Comparison of ENCODE assay signal across 34 mouse cellular contexts in the genomic region with DNA sequence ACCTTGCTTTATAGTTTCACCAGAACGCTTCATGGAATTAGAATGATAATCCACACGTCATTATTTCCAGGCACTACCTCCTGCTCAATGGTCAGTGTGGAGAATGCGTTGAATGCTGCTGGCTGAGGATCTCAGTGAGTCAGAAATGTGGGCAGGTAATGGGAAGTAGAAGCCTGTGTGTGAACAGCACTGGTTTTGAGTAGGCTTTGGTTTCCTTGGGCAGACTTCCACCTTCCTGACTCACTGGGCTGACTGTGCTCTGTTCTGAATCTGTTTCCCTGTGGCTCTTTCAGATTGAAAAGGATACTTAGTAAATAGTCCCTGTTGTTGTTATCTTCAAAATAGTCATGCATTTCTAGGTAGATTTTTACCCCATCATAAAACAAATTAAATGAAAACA. TPM values are rescaled to one million over a fixed set of nuclear protein-coding genes. Genes with fewer than 3 reads are reported as not detected.
DNase-seq lines count a peak whose midpoint lies in the region; ATAC-seq and TF ChIP-seq lines count a peak whose summit lies in the region.
"Had no signal": no experiment of that assay in that cellular context is flagged by ENCODE, and none has a peak within 500 bp of the region (broad histone marks: within the 10 kb centered on the region; RNA-seq: fewer than 3 reads in every experiment).

No protein-coding gene starts in this region.

- TF ChIP-seq CTCF in Patski (IDR thresholded peaks at IDR 0.05): no peak

- ATAC-seq in Patski: peak; percentile 67
- ATAC-seq: forebrain, embryonic 16.5 days; hindbrain, postnatal 0 days; intestine, embryonic 16.5 days; liver, postnatal 0 days; lung, postnatal 0 days; midbrain, embryonic 15.5 days had no signal

- in situ Hi-C loops in Patski (cut with MboI; ENCODE audit: low pct_unique_long_range_greater_than_20kb): loop anchor here (5.0 kb wide), 1 partner anchor 188 kb away; no protein-coding TSS in a partner anchor

- DNase-seq in layer of hippocampus, adult 11-12 months (ENCODE audit: low spot score): peak; percentile 30
- no peak for DNase-seq in layer of hippocampus, postnatal 36 days
- peak; percentile 58 for DNase-seq in right cerebral cortex, adult 18-20 months
- no peak for DNase-seq in right cerebral cortex, postnatal 10 days (ENCODE audit: low spot score in 2 of 2)
- DNase-seq in Patski (ENCODE audit: low read depth, low spot score): peak; percentile 15
- DNase-seq in telencephalon, adult 2 months (ENCODE audit: low read depth, low spot score): peak; percentile 24
- no peak for DNase-seq in kidney, postnatal 14 days
- DNase-seq: adrenal gland, postnatal 14 days; cerebellum, adult 9-10 months; kidney, adult 9 months; kidney, postnatal 36 days; liver, postnatal 0 days; retina, postnatal 1 day; thymus, postnatal 14 days had no signal

- CTCF ChIA-PET in Patski (lab: Charles Lee): no interaction called here

- H3K27me3 ChIP-seq in Patski: no peaks in the 10 kb centered on the region
- H3K27me3 ChIP-seq: embryonic facial prominence, embryonic 15.5 days; limb, embryonic 12.5 days; midbrain, embryonic 15.5 days; neural tube, embryonic 13.5 days had no signal

- POLR2A ChIA-PET in Patski (lab: Charles Lee): no interaction called here

RNA-seq across cellular contexts. Expression of gene Cldn16, which starts 22.9 kb away (rescaled TPM):
- not detected for total RNA-seq in layer of hippocampus, postnatal 36 days (2021)
- polyA plus RNA-seq in Patski (2021): not detected
- total RNA-seq: adrenal gland, postnatal 14 days; gastrocnemius, adult 8-10 months; granulocyte monocyte progenitor cell, adult 5-6 weeks; hindbrain, postnatal 0 days; left cerebral cortex, adult 8-10 months; MEL had no signal
- polyA plus RNA-seq: brain, embryonic 14.5 days; C2C12; embryonic facial prominence, embryonic 15.5 days; forebrain, embryonic 16.5 days; heart, embryonic 11.5 days; heart, postnatal 0 days; hindbrain, embryonic 11.5 days; hindbrain, postnatal 0 days; intestine, embryonic 16.5 days; liver, embryonic 11.5 days; liver, postnatal 0 days; lung, postnatal 0 days; macrophage; midbrain, embryonic 15.5 days; neural tube, embryonic 13.5 days; spleen, adult 2 months had no signal

Comparison
In these comparisons a context has a peak if more than half of its experiments do, and no peak if none do; other contexts are left out.
1. DNase-seq: peak in layer of hippocampus, adult 11-12 months (single experiment), right cerebral cortex, adult 18-20 months (single experiment), Patski (single experiment) and telencephalon, adult 2 months (single experiment); none in layer of hippocampus, postnatal 36 days (0 of 2), right cerebral cortex, postnatal 10 days (0 of 2) and kidney, postnatal 14 days (single experiment).